Mouse (Mus musculus) MEL (cell line): ENCODE results near the gene Fam178b. TPM values are rescaled to one million over a fixed set of nuclear protein-coding genes. Genes with fewer than 3 reads are reported as not detected.

Source experiments
- DNase-seq: peaks from one replicate; pipeline ENCODE4 v3.0.0; 2011; ENCODE audit warnings: low read depth, low spot score
- H3K27ac ChIP-seq: 2 replicates; pipeline ENCODE4 v1.5.1; 2012; ENCODE audit warnings: low read depth, mild to moderate bottlenecking, control low read depth, low read length, moderate library complexity; ENCODE audit not compliant: control insufficient read depth
- H3K27me3 ChIP-seq, 2 experiments: fragments of 150-350 bp in 1 of 2; sonication (generic) in 1 of 2; 2 replicates each; pipeline ENCODE4 v1.6.1; 2012; ENCODE audit warnings: low read length in 2 of 2, mild to moderate bottlenecking in 2 of 2, improper control_type of control experiment in 1 of 2, moderate library complexity in 1 of 2; ENCODE audit not compliant: insufficient read depth in 2 of 2, control insufficient read depth in 1 of 2
- H3K36me3 ChIP-seq, 2 experiments: 2 replicates each; pipeline ENCODE4 v1.6.1; 2012 to 2014; ENCODE audit warnings: low read length in 2 of 2, improper control_type of control experiment in 1 of 2, inconsistent platforms in 1 of 2, mild to moderate bottlenecking in 1 of 2; ENCODE audit not compliant: insufficient read depth in 2 of 2, control insufficient read depth in 1 of 2
- H3K4me1 ChIP-seq, 2 experiments: fragments of 150-350 bp in 1 of 2; sonication (generic) in 1 of 2; 2 replicates each; pipeline ENCODE4 v1.6.1; 2012; ENCODE audit warnings: low read length in 2 of 2, improper control_type of control experiment in 1 of 2, mild to moderate bottlenecking in 1 of 2; ENCODE audit not compliant: insufficient read depth in 2 of 2, control insufficient read depth in 1 of 2
- H3K4me3 ChIP-seq, 2 experiments: fragments of 150-350 bp in 1 of 2; sonication (generic) in 1 of 2; 2 replicates each; pipeline ENCODE4 v1.5.1; 2012; ENCODE audit warnings: low read depth in 2 of 2, low read length in 2 of 2, mild to moderate bottlenecking in 2 of 2, moderate library complexity in 2 of 2, control low read depth in 1 of 2, improper control_type of control experiment in 1 of 2; ENCODE audit not compliant: control insufficient read depth in 1 of 2, insufficient read depth in 1 of 2
- H3K79me2 ChIP-seq: 2 replicates; pipeline ENCODE4 v1.6.1; 2012; ENCODE audit warnings: mild to moderate bottlenecking, low read length, moderate library complexity; ENCODE audit not compliant: control insufficient read depth, poor library complexity, insufficient read depth
- H3K9ac ChIP-seq: 2 replicates; pipeline ENCODE4 v1.6.1; 2012; ENCODE audit warnings: low read depth, mild to moderate bottlenecking, control low read depth, low read length, moderate library complexity; ENCODE audit not compliant: control insufficient read depth, poor library complexity, severe bottlenecking
- H3K9me3 ChIP-seq: fragments of 150-350 bp; sonication (generic); replicated peaks from 2 replicates; pipeline ENCODE4 v1.6.1; 2012; ENCODE audit warnings: mild to moderate bottlenecking, low read length, improper control_type of control experiment, moderate library complexity; ENCODE audit not compliant: insufficient read depth
- BHLHE40 ChIP-seq: IDR thresholded peaks from 2 replicates; pipeline ENCODE4 v1.6.1; 2012; ENCODE audit warnings: low read depth, mild to moderate bottlenecking, inconsistent platforms, low read length, improper control_type of control experiment, borderline replicate concordance
- CHD1 ChIP-seq: IDR thresholded peaks from 2 replicates; pipeline ENCODE4 v1.6.1; 2012; ENCODE audit warnings: low read depth, mild to moderate bottlenecking, inconsistent platforms, low read length, improper control_type of control experiment
- CHD2 ChIP-seq: IDR thresholded peaks from 2 replicates; pipeline ENCODE4 v1.6.1; 2011; ENCODE audit warnings: low read length, improper control_type of control experiment
- E2F4 ChIP-seq: IDR thresholded peaks from 2 replicates; pipeline ENCODE4 v1.6.1; 2011; ENCODE audit warnings: low read depth, low read length, improper control_type of control experiment, borderline replicate concordance
- ELF1 ChIP-seq: IDR thresholded peaks from 2 replicates; pipeline ENCODE4 v1.6.1; 2014; ENCODE audit warnings: low read depth, mild to moderate bottlenecking, inconsistent platforms, low read length, improper control_type of control experiment, moderate library complexity
- EP300 ChIP-seq, 2 experiments: IDR thresholded peaks; 2 replicates each; pipeline ENCODE4 v1.6.1; 2011; ENCODE audit warnings: improper control_type of control experiment in 2 of 2, low read length in 2 of 2, low read depth in 1 of 2, mild to moderate bottlenecking in 1 of 2
- ETS1 ChIP-seq: IDR thresholded peaks from 2 replicates; pipeline ENCODE4 v1.6.1; 2012; ENCODE audit warnings: low read depth, mild to moderate bottlenecking, inconsistent platforms, low read length, improper control_type of control experiment, moderate library complexity
- GABPA ChIP-seq: IDR thresholded peaks from 2 replicates; pipeline ENCODE4 v1.6.1; 2012; ENCODE audit warnings: low read depth, mild to moderate bottlenecking, inconsistent platforms, low read length, improper control_type of control experiment, moderate library complexity
- HCFC1 ChIP-seq: IDR thresholded peaks from 2 replicates; pipeline ENCODE4 v1.6.1; 2012; ENCODE audit warnings: low read depth, mild to moderate bottlenecking, inconsistent platforms, low read length, improper control_type of control experiment, moderate library complexity
- JUND ChIP-seq: IDR thresholded peaks from 2 replicates; pipeline ENCODE4 v1.6.1; 2011; ENCODE audit warnings: low read depth, mild to moderate bottlenecking, improper control_type of control experiment, low read length
- KAT2A ChIP-seq: conservative IDR thresholded peaks from 2 replicates; pipeline ENCODE4 v1.6.1; 2012; ENCODE audit warnings: low read depth, low read length, improper control_type of control experiment, inconsistent platforms
- MAFK ChIP-seq: IDR thresholded peaks from 2 replicates; pipeline ENCODE4 v1.6.1; 2011; ENCODE audit warnings: low read depth, mild to moderate bottlenecking, low read length, improper control_type of control experiment, borderline replicate concordance
- MAZ ChIP-seq: IDR thresholded peaks from 2 replicates; pipeline ENCODE4 v1.6.1; 2012; ENCODE audit warnings: low read depth, mild to moderate bottlenecking, inconsistent platforms, low read length, improper control_type of control experiment
- MEF2A ChIP-seq: IDR thresholded peaks from 2 replicates; pipeline ENCODE4 v1.6.1; 2014; ENCODE audit warnings: low read depth, mild to moderate bottlenecking, inconsistent platforms, low read length, improper control_type of control experiment; ENCODE audit not compliant: poor library complexity, insufficient replicate concordance, severe bottlenecking; ENCODE audit errors: extremely low read depth
- MYC ChIP-seq: IDR thresholded peaks from 2 replicates; pipeline ENCODE4 v1.6.1; 2011; ENCODE audit warnings: low read depth, mild to moderate bottlenecking, low read length, improper control_type of control experiment, moderate library complexity
- NELFE ChIP-seq: IDR thresholded peaks from 2 replicates; pipeline ENCODE4 v1.6.1; 2011; ENCODE audit warnings: low read depth, low read length, improper control_type of control experiment
- NRF1 ChIP-seq: IDR thresholded peaks from 2 replicates; pipeline ENCODE4 v1.6.1; 2014; ENCODE audit warnings: low read depth, mild to moderate bottlenecking, inconsistent platforms, low read length, improper control_type of control experiment, moderate library complexity; ENCODE audit not compliant: poor library complexity, insufficient read depth, severe bottlenecking
- POLR2A ChIP-seq, 2 experiments: IDR thresholded peaks; 2 replicates each; pipeline ENCODE4 v1.6.1; 2011 to 2012; ENCODE audit warnings: low read length in 2 of 2, mild to moderate bottlenecking in 2 of 2, control low read depth in 1 of 2, improper control_type of control experiment in 1 of 2, low read depth in 1 of 2, moderate library complexity in 1 of 2; ENCODE audit not compliant: control insufficient read depth in 1 of 2, insufficient read depth in 1 of 2, poor library complexity in 1 of 2
- POLR2AphosphoS2 ChIP-seq: IDR thresholded peaks from 2 replicates; pipeline ENCODE4 v1.6.1; 2011; ENCODE audit warnings: low read length, improper control_type of control experiment
- POLR2AphosphoS5 ChIP-seq: IDR thresholded peaks from 2 replicates; pipeline ENCODE4 v1.6.1; 2012; ENCODE audit warnings: low read depth, borderline replicate concordance, mild to moderate bottlenecking, inconsistent platforms, low read length, moderate library complexity, mixed read lengths
- RAD21 ChIP-seq: IDR thresholded peaks from 2 replicates; pipeline ENCODE4 v1.6.1; 2011; ENCODE audit warnings: mild to moderate bottlenecking, low read depth, low read length, improper control_type of control experiment
- RCOR1 ChIP-seq: IDR thresholded peaks from 2 replicates; pipeline ENCODE4 v1.6.1; 2012; ENCODE audit warnings: low read depth, mild to moderate bottlenecking, inconsistent platforms, low read length, improper control_type of control experiment
- SIN3A ChIP-seq: IDR thresholded peaks from 2 replicates; pipeline ENCODE4 v1.6.1; 2012; ENCODE audit warnings: low read length, improper control_type of control experiment, inconsistent platforms
- TBP ChIP-seq: IDR thresholded peaks from 2 replicates; pipeline ENCODE4 v1.8.0; 2011; ENCODE audit warnings: low read depth, low read length, improper control_type of control experiment
- UBTF ChIP-seq: IDR thresholded peaks from 2 replicates; pipeline ENCODE4 v1.6.1; 2012; ENCODE audit warnings: low read depth, mild to moderate bottlenecking, inconsistent platforms, low read length, improper control_type of control experiment, moderate library complexity, borderline replicate concordance; ENCODE audit not compliant: insufficient read depth
- USF1 ChIP-seq: IDR thresholded peaks from 2 replicates; pipeline ENCODE4 v1.6.1; 2014; ENCODE audit warnings: low read depth, mild to moderate bottlenecking, inconsistent platforms, low read length, improper control_type of control experiment, moderate library complexity
- USF2 ChIP-seq, 2 experiments: IDR thresholded peaks; 2 replicates each; pipeline ENCODE4 v1.6.1; 2011 to 2012; ENCODE audit warnings: improper control_type of control experiment in 2 of 2, low read length in 2 of 2, borderline replicate concordance in 1 of 2, inconsistent platforms in 1 of 2, low read depth in 1 of 2, mild to moderate bottlenecking in 1 of 2; ENCODE audit not compliant: insufficient read depth in 1 of 2
- ZKSCAN1 ChIP-seq: IDR thresholded peaks from 2 replicates; pipeline ENCODE4 v1.6.1; 2012; ENCODE audit warnings: low read depth, mild to moderate bottlenecking, inconsistent platforms, low read length, improper control_type of control experiment, moderate library complexity
- ZMIZ1 ChIP-seq: IDR thresholded peaks from 2 replicates; pipeline ENCODE4 v1.6.1; 2012; ENCODE audit warnings: low read depth, mild to moderate bottlenecking, inconsistent platforms, low read length, improper control_type of control experiment, moderate library complexity
- ZNF384 ChIP-seq: IDR thresholded peaks from 2 replicates; pipeline ENCODE4 v1.6.1; 2012; ENCODE audit warnings: low read depth, mild to moderate bottlenecking, inconsistent platforms, low read length, improper control_type of control experiment
- polyA plus RNA-seq, 2 experiments: library from polyadenylated mRNA; stranded (reverse) in 1 of 2; unstranded in 1 of 2; fragments of >175 nt in 1 of 2; fragments of >200 nt in 1 of 2; gene quantifications; 2 replicates each; pipeline versions ENCODE4 v1.2.1 to v1.2.4; 2012; ENCODE audit warnings: low replicate concordance in 2 of 2, low read depth in 1 of 2; ENCODE audit not compliant: insufficient read length in 2 of 2, insufficient read depth in 1 of 2, missing spikeins in 1 of 2
- total RNA-seq: library from RNA; depleted of rRNA; stranded (reverse); fragments of 300-350 nt; gene quantifications from 2 replicates; pipeline ENCODE4 v1.2.3, GENCODE M21; 2012

Gene Fam178b
- total and polyA plus RNA-seq, 3 experiments, result 0.19 to 0.29 TPM; not detected in 1

GRCm38 (mm10) chr1:36709854-36710280 lies 26.9 kb upstream of the Fam178b start, which contains the start of gene 4933424G06Rik:
Gene 4933424G06Rik (plus strand): TSS chr1:36710149.
- DNase-seq, result peak; percentile 99
- Histone ChIP-seq H3K36me3 (peaks cover 2 to 13% of the 10 kb centered on the region in 2 experiments), H3K4me3 (peak within 1 kb of the TSS; percentile 74 to 92), H3K27ac (peak within 1 kb of the TSS; percentile 74), H3K9ac (peak within 1 kb of the TSS; percentile 97), H3K4me1 (peaks cover 0 to 12% of the 10 kb centered on the region in 2 experiments; a peak in 1 of 4 replicates), H3K27me3 (0 out of 4 replicates have a peak, but pooled peaks cover 0 to 3% of the 10 kb centered on the region in 2 experiments), H3K79me2 (peaks cover 25% of the 10 kb centered on the region), H3K9me3 (no peaks in the 10 kb centered on the region)
- peak; percentile 85 for TF ChIP-seq ETS1
- peak; percentile 87; the same call in 1 of the 2 replicates for TF ChIP-seq MAZ
- TF ChIP-seq EP300 (IDR thresholded peaks at IDR 0.05; ENCODE audit: low read depth in 1 of 2, low read length in 2 of 2), result peak in 1 of 2 experiments; percentile 23; a peak in 1 of 4 replicates
- TF ChIP-seq POLR2AphosphoS2, result peak; percentile 80
- peak; percentile 90 for TF ChIP-seq ELF1
- peak; percentile 88 for TF ChIP-seq HCFC1
- no peak for TF ChIP-seq ZNF384
- no peak for TF ChIP-seq UBTF
- TF ChIP-seq SIN3A, result peak; percentile 88
- TF ChIP-seq POLR2A (IDR thresholded peaks at IDR 0.05; ENCODE audit: control insufficient read depth in 1 of 2, insufficient read depth in 1 of 2, low read depth in 1 of 2, low read length in 2 of 2, poor library complexity in 1 of 2), result peak; percentile 86; a peak in 3 of 4 replicates
- TF ChIP-seq KAT2A, result peak; percentile 29; the same call in 1 of the 2 replicates
- TF ChIP-seq ZKSCAN1, result no peak
- no peak for TF ChIP-seq BHLHE40
- TF ChIP-seq E2F4, result no peak
- TF ChIP-seq MAFK, result no peak
- TF ChIP-seq CHD2, result peak; percentile 79
- no peak for TF ChIP-seq MEF2A
- TF ChIP-seq RCOR1, result no peak
- no peak for TF ChIP-seq GABPA
- TF ChIP-seq NELFE, result peak; percentile 91
- 0 out of 2 replicates have a peak, but pooled peaks have one; percentile 29 for TF ChIP-seq USF1
- no peak for TF ChIP-seq RAD21
- TF ChIP-seq USF2 (IDR thresholded peaks at IDR 0.05; ENCODE audit: borderline replicate concordance in 1 of 2, insufficient read depth in 1 of 2, low read depth in 1 of 2, low read length in 2 of 2), result no peak
- TF ChIP-seq NRF1, result peak; percentile 37; the same call in 1 of the 2 replicates
- TF ChIP-seq CHD1, result no peak
- TF ChIP-seq ZMIZ1, result peak; percentile 23; the same call in 1 of the 2 replicates
- TF ChIP-seq TBP, result peak; percentile 72
- peak; percentile 36; the same call in 1 of the 2 replicates for TF ChIP-seq JUND
- no peak for TF ChIP-seq POLR2AphosphoS5
- no peak for TF ChIP-seq MYC
